Mouse (Mus musculus) embryonic facial prominence, embryonic 14.5 days (tissue): ENCODE measurements at regions not wholly inside any gene's neighbourhood (a gene's known extent, or its start where the extent isn't known, plus 50 kb on each side); places are given as distances from the start of the nearest gene placed in this dataset.

ENCODE experiments used
- ATAC-seq: fragments of 200-750 bp; cut with Nextera tagmentation; 2 replicates; pipeline ENCODE4 v1.8.0; 2017; ENCODE audit warnings: low read depth, moderate number of reproducible peaks, moderate TSS enrichment
- DNase-seq: peaks from one replicate; pipeline ENCODE4 v3.0.0-alpha.2; 2015; ENCODE audit warnings: low spot score
- H3K27ac ChIP-seq: fragments of 300-500 bp; sonication (generic); replicated peaks from 2 replicates; pipeline ENCODE4 v1.5.1; 2014; ENCODE audit warnings: low read depth, mild to moderate bottlenecking, low read length, moderate library complexity
- H3K27me3 ChIP-seq: fragments of 300-500 bp; sonication (generic); replicated peaks from 2 replicates; pipeline ENCODE4 v1.6.1; 2014; ENCODE audit warnings: low read length; ENCODE audit not compliant: control insufficient read depth, insufficient read depth
- H3K36me3 ChIP-seq: fragments of 300-500 bp; sonication (generic); 2 replicates; pipeline ENCODE4 v1.6.1; 2014; ENCODE audit warnings: low read length, mixed read lengths; ENCODE audit not compliant: control insufficient read depth, insufficient read depth
- H3K4me1 ChIP-seq: fragments of 300-500 bp; sonication (generic); 2 replicates; pipeline ENCODE4 v1.6.1; 2014; ENCODE audit warnings: antibody characterized with exemption, low read length; ENCODE audit not compliant: control insufficient read depth, insufficient read depth
- H3K4me2 ChIP-seq: fragments of 300-500 bp; sonication (generic); 2 replicates; pipeline ENCODE4 v1.6.1; 2014; ENCODE audit warnings: low read depth, mild to moderate bottlenecking, low read length, moderate library complexity, mixed read lengths
- H3K4me3 ChIP-seq: fragments of 300-500 bp; sonication (generic); 2 replicates; pipeline ENCODE4 v1.5.1; 2014; ENCODE audit warnings: low read depth, mild to moderate bottlenecking, low read length
- H3K9ac ChIP-seq: fragments of 300-500 bp; sonication (generic); 2 replicates; pipeline ENCODE4 v1.6.1; 2014; ENCODE audit warnings: low read depth, mild to moderate bottlenecking, low read length, moderate library complexity, mixed read lengths
- H3K9me3 ChIP-seq: fragments of 300-500 bp; sonication (generic); 2 replicates; pipeline ENCODE4 v1.6.1; 2016; ENCODE audit warnings: low read length; ENCODE audit not compliant: control insufficient read depth
- WGBS: fragments of 180-500 bp; shearing (Covaris S2); extraction: QIAGEN DNeasy Blood & Tissue Kit; methylation state at CpG from one replicate; pipeline ENCODE4 v1.1.7; 2014; 5-methylcytosine and 5-hydroxymethylcytosine counted together

GRCm38 (mm10) chr15:31087607-31088006 lies 136.5 kb upstream of the Dap start:
- ATAC-seq (no peak), DNase-seq (peak; percentile 17)
- 86% methylated on average over 1 of the region's 1 CpGs for WGBS
- H3K27ac ChIP-seq: no peak overlapping the region
- no peaks in the 10 kb centered on the region for H3K4me1 ChIP-seq
- H3K36me3 ChIP-seq: no peaks in the 10 kb centered on the region
- no peak overlapping the region for H3K4me2 ChIP-seq
- H3K9me3 ChIP-seq: no peaks in the 10 kb centered on the region
- no peak overlapping the region for H3K4me3 ChIP-seq
- no peaks in the 10 kb centered on the region for H3K27me3 ChIP-seq
- H3K9ac ChIP-seq: no peak overlapping the region

DNA sequence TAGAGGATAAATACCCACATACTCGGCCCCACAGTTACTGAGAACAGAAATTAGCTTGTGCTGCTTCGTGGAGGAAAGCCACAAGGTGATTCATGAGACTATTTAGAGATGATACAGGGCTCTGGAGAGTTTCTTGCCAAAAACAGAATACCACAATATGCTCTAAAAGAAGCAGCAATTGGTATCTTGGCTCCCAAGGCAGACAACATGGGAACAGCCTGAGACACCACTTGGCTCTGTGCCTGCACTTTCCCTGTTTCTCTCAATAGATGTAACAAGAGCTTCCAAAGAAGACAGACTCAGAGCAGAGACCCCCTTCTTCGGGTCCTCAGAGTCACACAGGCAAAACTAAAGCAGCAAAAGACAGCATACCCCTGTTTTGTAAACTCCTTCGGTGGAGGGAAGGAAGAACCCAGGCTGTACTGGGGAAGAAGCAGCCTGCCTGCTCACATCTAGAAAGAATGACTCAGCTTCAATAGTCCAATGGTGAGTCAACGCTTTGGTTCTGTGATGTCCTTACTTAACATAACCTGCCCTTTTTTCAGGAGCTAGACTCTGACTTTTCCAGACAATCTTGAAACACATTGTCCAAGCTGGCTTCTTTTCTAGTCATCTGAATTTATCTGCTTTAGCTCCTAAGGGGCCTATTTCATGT lies 132.1 kb upstream of the Dap start:
- Histone ChIP-seq H3K9ac (no peak overlapping the region), H3K4me3 (no peak overlapping the region), H3K9me3 (no peaks in the 10 kb centered on the region), H3K27ac (no peak overlapping the region), H3K27me3 (no peaks in the 10 kb centered on the region), H3K36me3 (no peaks in the 10 kb centered on the region), H3K4me1 (no peaks in the 10 kb centered on the region), H3K4me2 (no peak overlapping the region)
- WGBS: 61% methylated on average over 5 of the region's 5 CpGs
- ATAC-seq (peak; percentile 67; the same call in 1 of the 2 replicates), DNase-seq (peak; percentile 86)

DNA sequence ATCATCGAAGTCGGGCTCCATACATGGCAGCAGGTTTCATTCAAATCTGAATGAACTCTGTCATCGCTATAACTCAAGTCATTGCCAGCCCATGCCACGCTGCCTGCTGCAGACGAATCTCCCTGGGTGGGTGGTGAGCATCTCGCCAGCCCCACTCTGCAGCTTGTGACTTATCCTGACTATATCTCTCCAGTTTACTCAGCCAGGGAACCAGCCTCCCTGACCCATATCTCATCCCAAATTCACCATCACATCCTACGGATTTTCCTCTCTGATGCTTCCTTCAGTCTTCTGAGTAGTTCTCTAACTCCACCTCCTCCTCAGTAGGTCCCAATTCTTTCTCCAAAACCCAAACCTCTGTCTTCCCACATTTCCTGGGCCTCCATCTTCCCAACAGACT lies 127.9 kb upstream of the Dap start:
- H3K4me3 ChIP-seq: no peak overlapping the region
- 80% methylated on average over 7 of the region's 7 CpGs for WGBS

GRCm38 (mm10) chr15:31097301-31097700 lies 126.8 kb upstream of the Dap start:
- Histone ChIP-seq H3K9me3 (no peaks in the 10 kb centered on the region), H3K4me3 (no peak overlapping the region), H3K4me2 (no peak overlapping the region), H3K27me3 (no peaks in the 10 kb centered on the region), H3K4me1 (no peaks in the 10 kb centered on the region), H3K9ac (no peak overlapping the region), H3K27ac (no peak overlapping the region), H3K36me3 (no peaks in the 10 kb centered on the region)
- WGBS: 71% methylated on average over 4 of the region's 4 CpGs
- DNase-seq: no peak
- ATAC-seq: no peak

More for the DNA sequence above, 127.9 kb upstream of the Dap start:
- Histone ChIP-seq H3K27me3 (no peaks in the 10 kb centered on the region), H3K4me2 (no peak overlapping the region), H3K27ac (no peak overlapping the region), H3K9me3 (no peaks in the 10 kb centered on the region), H3K36me3 (no peaks in the 10 kb centered on the region), H3K9ac (no peak overlapping the region), H3K4me1 (no peaks in the 10 kb centered on the region)
- no peak for DNase-seq
- ATAC-seq: no peak

DNA sequence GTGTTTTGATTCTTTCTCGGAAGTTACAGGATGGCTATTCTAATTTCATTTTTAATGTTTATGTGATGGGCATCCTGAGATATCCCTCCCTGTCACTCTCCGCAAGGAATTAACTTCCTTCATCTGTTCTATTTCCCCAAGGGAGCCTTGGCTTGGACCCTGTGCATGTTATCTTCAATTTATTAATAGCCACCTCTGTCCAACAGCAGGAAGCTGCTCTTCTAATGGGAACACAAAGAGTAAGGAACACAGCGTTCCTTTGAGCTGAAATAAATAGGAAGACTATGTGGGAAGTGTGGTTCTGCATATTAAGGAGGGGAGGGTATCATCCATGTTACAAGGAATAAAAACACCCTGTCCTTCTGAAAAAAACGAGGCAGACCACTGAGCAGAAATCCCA lies 119.4 kb upstream of the Dap start:
- Histone ChIP-seq H3K27me3 (no peaks in the 10 kb centered on the region), H3K4me2 (no peak overlapping the region), H3K27ac (no peak overlapping the region), H3K4me1 (no peaks in the 10 kb centered on the region), H3K4me3 (no peak overlapping the region), H3K36me3 (no peaks in the 10 kb centered on the region), H3K9me3 (no peaks in the 10 kb centered on the region), H3K9ac (no peak overlapping the region)
- 81% methylated on average over 4 of the region's 4 CpGs for WGBS
- DNase-seq (no peak), ATAC-seq (no peak)

GRCm38 (mm10) chr15:31106907-31107306 lies 117.2 kb upstream of the Dap start:
- no peaks in the 10 kb centered on the region for H3K4me1 ChIP-seq
- H3K27me3 ChIP-seq: no peaks in the 10 kb centered on the region
- no peaks in the 10 kb centered on the region for H3K9me3 ChIP-seq
- ATAC-seq: no peak
- no peak overlapping the region for H3K4me2 ChIP-seq
- H3K27ac ChIP-seq: no peak overlapping the region
- H3K36me3 ChIP-seq: no peaks in the 10 kb centered on the region
- no peak overlapping the region for H3K9ac ChIP-seq
- no peak overlapping the region for H3K4me3 ChIP-seq
- no peak for DNase-seq
- 76% methylated on average over 9 of the region's 9 CpGs for WGBS

- Histone ChIP-seq H3K4me3 (no peak overlapping the region), H3K27ac (no peak overlapping the region), H3K36me3 (no peaks in the 10 kb centered on the region), H3K4me1 (no peaks in the 10 kb centered on the region), H3K9ac (no peak overlapping the region), H3K27me3 (no peaks in the 10 kb centered on the region), H3K9me3 (no peaks in the 10 kb centered on the region), H3K4me2 (no peak overlapping the region)
- DNase-seq (no peak), ATAC-seq (no peak)
- WGBS: 69% methylated on average over 1 of the region's 1 CpGs
Measured at GRCm38 (mm10) chr15:31113216-31113615, 110.9 kb upstream of the Dap start.

DNA sequence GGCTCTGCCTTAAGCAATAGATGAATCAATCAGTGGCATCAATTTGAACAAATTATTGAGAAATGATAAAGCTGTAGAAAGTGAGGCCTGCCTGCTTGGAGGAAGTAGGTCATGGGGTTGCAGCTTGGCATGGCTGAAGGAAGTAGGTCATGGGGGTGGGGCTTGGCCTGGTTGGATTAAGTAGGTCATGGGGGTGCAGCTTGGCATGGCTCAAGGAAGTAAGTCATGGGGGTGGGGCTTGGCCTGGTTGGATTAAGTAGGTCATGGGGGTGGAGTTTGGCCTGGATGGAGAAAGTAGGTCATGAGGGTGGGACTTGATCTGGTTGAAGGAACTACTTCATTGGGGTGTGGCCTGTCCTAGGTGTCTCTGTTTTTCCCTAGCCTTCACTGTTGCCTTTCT lies 106.8 kb upstream of the Dap start:
- Histone ChIP-seq H3K27me3 (no peaks in the 10 kb centered on the region), H3K9ac (no peak overlapping the region), H3K36me3 (no peaks in the 10 kb centered on the region), H3K27ac (no peak overlapping the region), H3K9me3 (no peaks in the 10 kb centered on the region), H3K4me3 (no peak overlapping the region), H3K4me2 (no peak overlapping the region), H3K4me1 (no peaks in the 10 kb centered on the region)
- DNase-seq (no peak), ATAC-seq (no peak)

- Histone ChIP-seq H3K27me3 (no peaks in the 10 kb centered on the region), H3K9me3 (no peaks in the 10 kb centered on the region), H3K27ac (no peak overlapping the region), H3K4me2 (no peak overlapping the region), H3K36me3 (no peaks in the 10 kb centered on the region), H3K4me3 (no peak overlapping the region), H3K9ac (no peak overlapping the region), H3K4me1 (no peaks in the 10 kb centered on the region)
- WGBS: 42% methylated on average over 6 of the region's 6 CpGs
- DNase-seq (no peak), ATAC-seq (no peak)
Measured at GRCm38 (mm10) chr15:31120147-31120546, 104.0 kb upstream of the Dap start.
